Mouse (Mus musculus) heart, adult 2 months (tissue): ENCODE results near the gene Dmpk.

Source experiments
- CTCF ChIP-seq: fragments of 200-600 bp; IDR thresholded peaks from 2 replicates; pipeline ENCODE4 v1.8.1; 2022; ENCODE audit warnings: antibody characterized with exemption, mild to moderate bottlenecking, moderate library complexity
- EP300 ChIP-seq: fragments of 200-500 bp; IDR thresholded peaks from 2 replicates; pipeline ENCODE4 v1.6.1; 2011; ENCODE audit warnings: low read depth, low read length, control low read depth; ENCODE audit not compliant: insufficient read depth
- POLR2A ChIP-seq: fragments of 200-500 bp; IDR thresholded peaks from 2 replicates; pipeline ENCODE4 v1.6.1; 2011; ENCODE audit warnings: mild to moderate bottlenecking, low read depth, low read length, control low read depth; ENCODE audit not compliant: insufficient read depth

GRCm38 (mm10) chr7:19124713-19125112, 41.1 kb downstream of the Dmpk start:
- TF ChIP-seq CTCF (no peak), POLR2A (no peak), EP300 (no peak)
